Mouse (Mus musculus) ES-Bruce4 (cell line): Measurements from ENCODE around the gene Iqcn. TPM values are rescaled to one million over a fixed set of nuclear protein-coding genes. Genes with fewer than 3 reads are reported as not detected.

Experiments used
- H3K27ac ChIP-seq: 2 replicates; pipeline ENCODE4 v1.5.1; 2012; ENCODE audit warnings: low read length, inconsistent platforms; ENCODE audit not compliant: insufficient read depth
- H3K27me3 ChIP-seq: 2 replicates; pipeline ENCODE4 v1.6.1; 2012; ENCODE audit warnings: mild to moderate bottlenecking, low read length, inconsistent platforms; ENCODE audit not compliant: control insufficient read depth, poor library complexity, insufficient read depth, severe bottlenecking
- H3K36me3 ChIP-seq: 2 replicates; pipeline ENCODE4 v1.6.1; 2012; ENCODE audit warnings: inconsistent platforms, mild to moderate bottlenecking, low read length, moderate library complexity; ENCODE audit not compliant: control insufficient read depth, poor library complexity, insufficient read depth, severe bottlenecking
- H3K4me1 ChIP-seq: one replicate; pipeline ENCODE4 v1.8.1; 2011; ENCODE audit warnings: low read length; ENCODE audit not compliant: control insufficient read depth, insufficient read depth
- H3K4me3 ChIP-seq: 2 replicates; pipeline ENCODE4 v1.5.1; 2011; ENCODE audit warnings: low read depth, mild to moderate bottlenecking, low read length
- H3K9ac ChIP-seq: 2 replicates; pipeline ENCODE4 v1.6.1; 2012; ENCODE audit warnings: low read depth, mild to moderate bottlenecking, inconsistent platforms; ENCODE audit not compliant: poor library complexity, severe bottlenecking
- H3K9me3 ChIP-seq: replicated peaks from 2 replicates; pipeline ENCODE4 v1.6.1; 2012; ENCODE audit warnings: mild to moderate bottlenecking, low read length, inconsistent platforms; ENCODE audit not compliant: control insufficient read depth, poor library complexity, insufficient read depth, severe bottlenecking
- CTCF ChIP-seq: IDR thresholded peaks from one replicate; pipeline ENCODE4 v1.8.1; 2011; ENCODE audit warnings: low read depth, low read length
- EP300 ChIP-seq: IDR thresholded peaks from 2 replicates; pipeline ENCODE4 v1.6.1; 2011; ENCODE audit warnings: low read depth, low read length; ENCODE audit not compliant: insufficient read depth
- POLR2A ChIP-seq: IDR thresholded peaks from one replicate; pipeline ENCODE4 v1.8.1; 2011; ENCODE audit warnings: low read length; ENCODE audit not compliant: insufficient read depth
- polyA plus RNA-seq: library from polyadenylated mRNA; stranded (reverse); fragments of >200 nt; gene quantifications from 2 replicates; pipeline ENCODE4 v1.2.4, GENCODE M21; 2011; ENCODE audit warnings: low read depth; ENCODE audit not compliant: missing spikeins, insufficient read depth, insufficient read length

Gene Iqcn
- polyA plus RNA-seq, 1 experiment, result not detected

DNA sequence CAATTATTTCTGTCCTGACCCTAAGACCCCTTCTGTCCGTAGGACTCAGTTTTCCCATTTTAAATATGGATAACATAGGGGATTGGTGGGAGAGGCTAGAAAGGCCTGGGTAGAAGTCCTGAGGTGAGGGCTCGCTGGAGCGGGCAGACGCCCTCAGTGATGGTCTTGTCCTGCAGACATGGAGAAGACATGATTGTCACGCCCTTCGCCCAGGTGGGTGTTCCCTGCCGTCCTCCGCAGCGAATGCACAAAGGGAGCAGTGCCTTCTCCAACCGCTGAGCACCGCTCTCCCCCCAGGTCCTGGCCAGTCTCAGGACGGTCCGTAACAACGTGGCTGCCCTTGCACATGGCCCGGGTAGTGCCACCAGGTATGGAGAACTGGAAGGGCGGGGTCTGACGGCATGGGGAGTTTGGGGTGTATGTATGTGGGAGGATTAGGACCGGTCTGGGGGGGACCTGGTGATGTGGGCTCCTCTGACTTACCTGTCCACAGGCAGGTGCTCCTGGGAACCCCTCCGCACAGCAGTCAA is 42.5 kb downstream of the Iqcn start:
- no peak overlapping the region for H3K9ac ChIP-seq
- no peak overlapping the region for H3K27ac ChIP-seq
- no peaks in the 10 kb centered on the region for H3K27me3 ChIP-seq
- no peaks in the 10 kb centered on the region for H3K9me3 ChIP-seq
- no peak for TF ChIP-seq EP300
- no peak for TF ChIP-seq POLR2A
- no peak for TF ChIP-seq CTCF
- no peaks in the 10 kb centered on the region for H3K36me3 ChIP-seq
- H3K4me1 ChIP-seq, result no peaks in the 10 kb centered on the region
- H3K4me3 ChIP-seq, result no peak overlapping the region

DNA sequence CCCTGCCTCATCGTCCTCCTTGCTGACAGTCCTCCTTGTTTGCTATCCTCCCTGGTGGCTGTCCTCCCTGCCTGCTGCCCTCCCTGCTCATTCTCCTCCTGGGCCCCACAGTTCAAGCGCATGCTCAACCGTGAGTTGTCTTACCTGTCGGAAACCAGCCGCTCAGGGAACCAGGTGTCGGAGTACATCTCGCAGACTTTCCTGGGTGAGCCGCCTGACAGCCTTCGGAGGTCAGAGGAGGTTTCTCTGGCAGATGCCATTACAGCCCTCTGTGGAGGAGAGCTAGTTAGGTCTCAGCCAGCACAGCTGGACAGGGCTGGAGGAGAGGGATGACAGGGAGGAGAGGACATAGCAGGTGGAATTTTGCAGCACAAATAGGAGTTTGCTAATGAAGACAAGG is 43.4 kb downstream of the Iqcn start:
- Histone ChIP-seq H3K9me3 (no peaks in the 10 kb centered on the region), H3K36me3 (no peaks in the 10 kb centered on the region), H3K9ac (no peak overlapping the region), H3K27ac (no peak overlapping the region), H3K27me3 (no peaks in the 10 kb centered on the region), H3K4me1 (no peaks in the 10 kb centered on the region), H3K4me3 (no peak overlapping the region)
- TF ChIP-seq POLR2A, result no peak
- TF ChIP-seq CTCF, result no peak
- TF ChIP-seq EP300, result no peak

DNA sequence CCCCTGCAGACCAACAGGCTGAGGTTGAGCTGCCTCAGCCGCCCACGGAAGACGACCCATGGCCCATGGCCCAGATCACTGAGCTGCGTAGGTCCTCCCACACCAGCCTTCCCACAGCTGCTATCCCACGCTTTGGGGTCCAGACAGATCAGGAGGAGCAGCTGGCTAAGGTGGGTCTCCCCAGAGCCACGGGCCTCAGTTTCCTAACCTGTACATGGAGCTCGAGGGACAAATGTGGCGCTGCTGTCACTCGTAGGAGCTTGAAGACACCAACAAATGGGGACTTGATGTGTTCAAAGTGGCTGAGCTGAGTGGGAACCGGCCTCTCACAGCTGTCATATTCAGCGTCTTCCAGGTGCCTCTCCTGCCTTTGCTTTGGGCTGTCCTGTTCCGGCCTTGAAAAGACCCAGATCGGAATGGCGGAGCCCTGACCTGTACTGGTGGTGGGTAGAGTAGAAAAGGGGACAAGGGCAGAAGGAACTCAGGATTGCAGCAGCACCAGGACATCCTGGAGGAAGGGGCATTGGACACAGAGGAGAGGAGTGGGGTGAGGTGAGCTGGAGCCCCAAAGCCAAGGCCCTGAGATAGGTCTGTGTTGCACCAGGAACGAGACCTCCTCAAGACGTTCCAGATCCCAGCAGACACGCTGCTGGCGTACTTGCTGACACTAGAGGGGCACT is 44.1 kb downstream of the Iqcn start:
- H3K4me1 ChIP-seq, result no peaks in the 10 kb centered on the region
- no peak overlapping the region for H3K9ac ChIP-seq
- no peak overlapping the region for H3K27ac ChIP-seq
- H3K4me3 ChIP-seq, result no peak overlapping the region
- H3K36me3 ChIP-seq, result no peaks in the 10 kb centered on the region
- TF ChIP-seq EP300 (no peak), POLR2A (no peak), CTCF (no peak)
- no peaks in the 10 kb centered on the region for H3K27me3 ChIP-seq
- H3K9me3 ChIP-seq, result no peaks in the 10 kb centered on the region

DNA sequence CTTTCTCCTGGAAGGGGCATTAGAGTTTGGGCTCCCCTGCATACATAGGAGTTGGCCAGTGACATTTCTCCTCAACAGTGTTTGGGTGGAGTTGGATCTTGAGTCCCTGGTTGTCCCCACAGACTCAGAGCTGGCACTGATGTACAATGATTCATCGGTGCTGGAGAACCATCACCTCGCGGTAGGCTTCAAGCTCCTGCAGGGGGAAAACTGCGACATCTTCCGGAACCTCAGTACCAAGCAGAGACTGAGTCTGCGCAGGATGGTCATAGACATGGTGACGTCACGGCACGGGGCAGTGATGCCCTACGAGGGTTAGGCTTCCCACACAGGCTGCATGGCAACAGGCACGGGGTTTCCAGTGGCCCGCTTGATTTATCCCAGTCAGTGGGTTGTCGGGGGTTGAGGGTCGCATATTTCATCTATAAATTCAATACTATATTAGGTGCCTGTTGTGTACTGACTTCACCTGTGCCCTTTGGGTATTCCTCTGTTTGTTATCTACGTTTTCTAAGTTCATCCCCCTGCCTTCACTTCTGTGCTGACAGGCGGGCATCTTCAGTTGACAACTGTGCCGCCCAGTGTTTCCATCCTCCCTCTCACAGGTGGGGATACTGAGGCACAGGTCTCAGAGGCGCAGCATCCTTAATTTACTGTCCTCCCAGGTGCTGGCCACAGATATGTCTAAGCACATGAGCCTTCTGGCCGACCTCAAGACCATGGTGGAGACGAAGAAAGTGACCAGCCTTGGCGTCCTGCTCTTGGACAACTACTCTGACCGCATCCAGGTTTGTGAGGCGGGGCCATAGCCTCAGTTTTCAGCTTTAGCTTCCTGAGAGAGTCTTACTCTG is 45.2 kb downstream of the Iqcn start:
- Histone ChIP-seq H3K4me1 (no peaks in the 10 kb centered on the region), H3K36me3 (no peaks in the 10 kb centered on the region), H3K9ac (no peak overlapping the region), H3K27me3 (no peaks in the 10 kb centered on the region), H3K27ac (no peak overlapping the region), H3K9me3 (no peaks in the 10 kb centered on the region), H3K4me3 (peak overlapping the region; percentile 1; the same call in 1 of the 2 replicates)
- TF ChIP-seq EP300 (no peak), CTCF (no peak), POLR2A (no peak)

DNA sequence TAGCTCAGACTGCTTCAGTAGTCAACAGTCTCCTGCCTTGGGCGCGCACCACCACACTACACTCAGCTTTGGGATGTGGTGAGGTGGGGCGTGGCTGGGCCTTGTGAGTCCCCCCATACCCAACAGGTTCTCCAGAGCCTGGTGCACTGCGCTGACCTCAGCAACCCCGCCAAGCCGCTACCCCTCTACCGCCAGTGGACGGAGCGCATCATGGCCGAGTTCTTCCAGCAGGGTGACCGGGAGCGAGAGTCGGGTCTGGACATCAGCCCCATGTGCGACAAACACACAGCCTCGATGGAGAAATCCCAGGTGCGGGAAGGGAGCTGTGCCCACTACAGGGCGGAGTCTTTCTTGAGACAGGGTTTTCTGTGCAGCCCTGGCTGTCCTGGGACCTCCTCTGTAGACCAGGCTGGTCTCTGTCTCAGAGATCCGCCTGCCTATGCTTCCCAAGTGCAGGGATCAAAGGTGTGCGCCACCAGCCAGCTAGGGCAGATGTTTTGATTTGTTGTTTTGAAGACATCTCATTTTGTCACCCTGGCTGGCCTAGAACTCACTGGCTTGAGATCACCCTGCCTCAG is 45.9 kb downstream of the Iqcn start:
- H3K27ac ChIP-seq, result no peak overlapping the region
- H3K9me3 ChIP-seq, result no peaks in the 10 kb centered on the region
- no peaks in the 10 kb centered on the region for H3K36me3 ChIP-seq
- peak overlapping the region; percentile 1 for H3K4me3 ChIP-seq
- no peaks in the 10 kb centered on the region for H3K4me1 ChIP-seq
- no peak overlapping the region for H3K9ac ChIP-seq
- TF ChIP-seq POLR2A (no peak), EP300 (no peak), CTCF (no peak)
- H3K27me3 ChIP-seq, result no peaks in the 10 kb centered on the region
